Mouse (Mus musculus) bone marrow macrophage, adult 2 months (primary cell): ENCODE measurements around the gene Mllt1.

ENCODE experiments used
- CTCF ChIP-seq: IDR thresholded peaks from 2 replicates; pipeline ENCODE4 v1.5.1; 2012; ENCODE audit warnings: low read depth, mild to moderate bottlenecking, low read length, moderate library complexity
- POLR2A ChIP-seq: IDR thresholded peaks from 2 replicates; pipeline ENCODE4 v1.6.1; 2012; ENCODE audit warnings: mild to moderate bottlenecking, low read depth, low read length, borderline replicate concordance

- TF ChIP-seq CTCF (peak; percentile 80), POLR2A (no peak)
Measured at GRCm38 (mm10) chr17:56858216-56858615, 77.0 kb downstream of the Mllt1 start.
